Mouse (Mus musculus) left cerebral cortex, postnatal 25 days (tissue): ENCODE data around the gene Tmc2. TPM values are rescaled to one million over a fixed set of nuclear protein-coding genes. Genes with fewer than 3 reads are reported as not detected.

Experiments
- DNase-seq, 2 experiments: peaks; one replicate each; pipeline ENCODE4 v3.0.0; 2022; ENCODE audit warnings: low spot score in 2 of 2, mixed read lengths in 1 of 2
- intact Hi-C: fragments of 180-260 bp; cut with DNase I; formaldehyde crosslinking; loops from one replicate; pipeline ENCODE4 v1.15.1; 2025
- total RNA-seq, 2 experiments: library from RNA; stranded (reverse); gene quantifications; 2 replicates each; pipeline ENCODE4 v1.2.3; 2021

Gene Tmc2
- total RNA-seq, 2 experiments from 2014 or later, result not detected

- intact Hi-C loops, result no loop called here
- DNase-seq, result peak; percentile 18 to 40
Measured at GRCm38 (mm10) chr2:130211581-130211980, 16.6 kb downstream of the Tmc2 start.

GRCm38 (mm10) chr2:130246912-130247311 lies 51.9 kb downstream of the Tmc2 start:
- intact Hi-C loops, result loop anchor here (5.0 kb wide), 2 partner anchors 70 to 175 kb away; partner anchors contain the start of gene Snrpb
- peak; percentile 45 to 56 for DNase-seq

GRCm38 (mm10) chr2:130248226-130248625 lies 53.2 kb downstream of the Tmc2 start:
- intact Hi-C loops, result loop anchor here (5.0 kb wide), 2 partner anchors 71 to 176 kb away; partner anchors contain the start of gene Snrpb
- no peak for DNase-seq

GRCm38 (mm10) chr2:130256762-130257161 lies 61.8 kb downstream of the Tmc2 start:
- intact Hi-C loops, result no loop called here

GRCm38 (mm10) chr2:130260822-130261221 lies 65.8 kb downstream of the Tmc2 start:
- peak in 1 of 2 experiments; percentile 52 for DNase-seq
- intact Hi-C loops, result no loop called here

More at GRCm38 (mm10) chr2:130256762-130257161, 61.8 kb downstream of the Tmc2 start:
- DNase-seq, result no peak

DNA sequence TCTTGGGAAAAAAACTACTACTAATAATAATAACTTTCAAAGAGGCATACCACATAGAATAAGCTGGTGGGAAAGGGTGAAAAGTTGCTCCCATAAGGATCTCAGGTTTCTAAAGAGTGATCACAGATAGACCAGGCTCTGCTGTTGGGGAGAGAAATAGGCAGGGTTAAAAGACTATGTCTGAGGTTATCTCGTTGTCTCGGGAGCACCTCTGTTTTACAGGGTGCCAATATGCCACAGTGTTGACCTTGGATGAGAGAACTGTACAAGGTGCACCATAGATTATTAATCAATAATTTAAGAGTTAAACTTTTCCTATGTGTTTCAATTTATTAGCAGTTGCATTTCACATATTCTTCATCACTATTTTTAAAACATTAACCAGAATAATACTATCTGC lies 66.9 kb downstream of the Tmc2 start:
- intact Hi-C loops, result no loop called here
- no peak for DNase-seq

GRCm38 (mm10) chr2:130262398-130262797 lies 67.4 kb downstream of the Tmc2 start:
- intact Hi-C loops, result no loop called here
- no peak for DNase-seq

- intact Hi-C loops, result no loop called here
- DNase-seq, result no peak
Measured at GRCm38 (mm10) chr2:130265520-130265919, 70.5 kb downstream of the Tmc2 start.

GRCm38 (mm10) chr2:130268074-130268473 lies 73.1 kb downstream of the Tmc2 start:
- DNase-seq, result no peak
- intact Hi-C loops, result no loop called here

GRCm38 (mm10) chr2:130273732-130274131 lies 78.7 kb downstream of the Tmc2 start:
- DNase-seq, result peak in 1 of 2 experiments; percentile 43
- intact Hi-C loops, result loop anchor here (2.0 kb wide), 1 partner anchor 95 kb away; the partner anchor contains the start of gene Snrpb

- DNase-seq, result peak; percentile 100
- intact Hi-C loops, result loop anchor here (2.0 kb wide), 1 partner anchor 96 kb away; the partner anchor contains the start of gene Snrpb
Measured at GRCm38 (mm10) chr2:130274149-130274861, 79.3 kb downstream of the Tmc2 start, which contains the start of gene Nop56. Gene Nop56 (plus strand): TSS chr2:130274430.

DNA sequence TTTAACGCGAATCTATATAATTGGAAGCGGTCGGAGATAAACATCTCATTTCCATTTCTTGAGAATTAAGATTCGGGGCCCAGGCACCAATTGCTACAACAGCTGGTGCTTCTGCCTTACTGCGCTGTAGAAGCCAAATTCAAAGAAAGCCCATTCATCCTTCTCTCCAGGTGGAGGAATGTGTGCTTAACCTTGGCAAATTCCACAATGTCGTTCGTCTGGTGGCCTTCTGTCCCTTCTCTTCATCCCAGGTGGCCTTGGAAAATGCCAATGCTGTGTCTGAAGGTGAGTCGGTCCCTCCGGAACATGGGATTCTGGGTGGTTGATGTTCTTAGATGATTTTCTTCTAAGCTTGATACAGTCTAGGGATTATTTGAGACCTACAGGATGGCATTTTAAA lies 79.9 kb downstream of the Tmc2 start:
- intact Hi-C loops, result loop anchor here (2.0 kb wide), 1 partner anchor 96 kb away; the partner anchor contains the start of gene Snrpb
- DNase-seq, result no peak

DNA sequence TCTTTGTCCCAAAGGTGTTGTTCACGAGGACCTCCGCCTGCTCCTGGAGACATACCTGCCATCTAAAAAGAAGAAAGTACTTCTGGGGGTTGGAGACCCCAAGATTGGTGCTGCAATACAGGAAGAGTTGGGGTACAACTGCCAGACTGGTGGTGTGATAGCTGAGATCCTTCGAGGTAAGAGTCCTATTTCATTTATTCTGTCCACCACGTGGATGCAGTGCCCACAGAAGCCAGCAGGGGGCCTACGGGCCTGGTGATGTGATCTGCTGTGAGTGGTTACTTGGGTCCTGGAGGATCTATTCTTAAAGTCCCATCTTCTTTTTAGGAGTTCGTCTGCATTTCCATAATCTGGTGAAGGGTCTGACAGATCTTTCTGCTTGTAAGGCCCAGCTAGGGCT lies 80.7 kb downstream of the Tmc2 start:
- DNase-seq, result no peak
- intact Hi-C loops, result loop anchor here (2.0 kb wide), 1 partner anchor 97 kb away; the partner anchor contains the start of gene Snrpb

GRCm38 (mm10) chr2:130279600-130280091 lies 84.7 kb downstream of the Tmc2 start:
- intact Hi-C loops, result no loop called here
- DNase-seq, result no peak

- peak in 1 of 2 experiments; percentile 50 for DNase-seq
- intact Hi-C loops, result no loop called here
Measured at GRCm38 (mm10) chr2:130280224-130280623, 85.2 kb downstream of the Tmc2 start.

DNA sequence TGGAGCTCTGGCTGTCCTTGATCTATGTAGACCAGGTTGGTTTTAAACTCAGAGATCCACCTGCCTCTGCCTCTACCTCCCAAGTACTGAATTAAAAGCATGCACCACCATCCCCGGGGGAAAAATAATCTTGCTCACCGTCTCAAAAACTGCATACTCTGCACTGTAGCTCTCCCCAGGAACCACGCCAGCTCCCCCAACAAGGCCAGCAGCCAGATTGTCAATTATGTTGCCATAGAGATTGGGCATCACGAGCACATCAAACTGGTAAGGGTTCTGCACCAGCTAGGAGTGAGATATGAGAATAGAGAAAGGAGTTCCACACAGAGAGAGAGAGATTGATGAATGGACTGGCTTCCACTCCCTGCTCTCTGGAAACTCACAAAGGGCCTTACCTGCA lies 85.8 kb downstream of the Tmc2 start:
- DNase-seq, result no peak
- intact Hi-C loops, result no loop called here

DNA sequence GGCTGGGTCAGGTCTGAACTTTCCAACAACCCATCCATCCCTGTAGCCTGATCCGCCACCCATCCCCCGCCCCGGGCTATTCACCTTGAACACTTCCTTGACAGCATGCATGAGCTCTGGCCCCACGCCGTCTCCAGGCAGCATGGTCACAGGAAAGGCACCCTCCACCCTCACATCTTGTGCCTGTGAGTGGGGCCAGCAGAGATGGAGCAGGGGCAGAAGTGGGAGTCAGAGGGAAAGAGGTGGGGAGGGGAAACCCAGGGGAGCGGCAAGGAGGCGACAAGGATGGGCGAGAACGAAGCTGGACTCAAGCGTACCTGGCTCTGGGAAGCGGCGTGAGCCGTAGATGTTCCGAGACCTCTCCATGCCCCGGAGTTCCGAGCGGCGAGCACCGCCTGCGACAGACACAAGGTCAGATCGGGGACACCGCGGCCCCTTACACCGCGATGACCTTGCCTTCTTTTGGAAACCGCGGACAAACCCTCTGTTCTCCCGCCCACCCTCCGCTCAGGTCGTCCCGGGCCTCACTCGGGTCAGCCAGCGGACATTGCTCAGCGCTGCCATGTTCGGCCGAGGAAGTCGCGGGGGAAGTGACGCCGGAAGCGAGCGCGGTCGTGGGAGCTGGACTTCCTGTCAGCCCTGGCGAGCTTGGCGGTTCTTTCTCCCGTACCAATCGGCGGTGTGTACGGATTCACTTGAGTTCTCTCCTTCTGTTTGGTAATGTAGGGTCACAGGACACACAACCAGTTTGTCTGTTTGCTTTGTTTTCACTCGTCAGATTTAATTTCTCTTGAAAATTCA lies 89.1 kb downstream of the Tmc2 start, which contains the start of gene Idh3b:
Gene Idh3b (minus strand): TSS at position 694 of the 801 bp plus-strand sequence.
- intact Hi-C loops, result no loop called here

GRCm38 (mm10) chr2:130289086-130289485 lies 94.1 kb downstream of the Tmc2 start:
- no peak for DNase-seq
- intact Hi-C loops, result no loop called here

More for the DNA sequence above, 89.1 kb downstream of the Tmc2 start, which contains the start of gene Idh3b:
- peak; percentile 92 to 95 for DNase-seq

- DNase-seq, result peak; percentile 79 to 87
- intact Hi-C loops, result loop anchor here (1.0 to 10.0 kb wide), 3 partner anchors 71 to 243 kb away; no protein-coding TSS in a partner anchor
Measured at GRCm38 (mm10) chr2:130291434-130291833, 96.4 kb downstream of the Tmc2 start.

GRCm38 (mm10) chr2:130293009-130293408 lies 98.0 kb downstream of the Tmc2 start:
- intact Hi-C loops, result loop anchor here (10.0 kb wide), 1 partner anchor 242 kb away; no protein-coding TSS in a partner anchor
- no peak for DNase-seq
